23 mouse cellular contexts compared by ENCODE assay signal in genomic region chr7:98446873-98447272, GRCm38 (mm10). TPM values are rescaled to one million over a fixed set of nuclear protein-coding genes. Genes with fewer than 3 reads are reported as not detected.
"Had no signal": no experiment of that assay in that cellular context is flagged by ENCODE, and none has a peak within 500 bp of the region (broad histone marks: within the 10 kb centered on the region; RNA-seq: fewer than 3 reads in every experiment).

No protein-coding gene starts in this region.

- DNase-seq: gastrocnemius, adult 2 months; gastrocnemius, postnatal 10 days; gastrocnemius, postnatal 25 days; heart, adult 2 months; heart, postnatal 4 days; kidney, adult 8-10 months; kidney, postnatal 4 days had no signal

- H3K4me1 ChIP-seq: hindbrain, embryonic 12.5 days; intestine, embryonic 15.5 days; limb, embryonic 10.5 days; limb, embryonic 12.5 days had no signal

- H3K9me3 ChIP-seq: hindbrain, embryonic 10.5 days; hindbrain, embryonic 12.5 days; intestine, embryonic 15.5 days; limb, embryonic 10.5 days; limb, embryonic 12.5 days had no signal

- H3K36me3 ChIP-seq: hindbrain, embryonic 10.5 days; hindbrain, embryonic 12.5 days; intestine, embryonic 15.5 days; limb, embryonic 10.5 days; limb, embryonic 12.5 days had no signal

- H3K4me2 ChIP-seq: heart, embryonic 11.5 days; hindbrain, embryonic 12.5 days; hindbrain, embryonic 14.5 days; intestine, embryonic 15.5 days; limb, embryonic 12.5 days had no signal

- ATAC-seq: inflammation-experienced regulatory T-cells, adult 6 months had no signal

- H3K27me3 ChIP-seq: hindbrain, embryonic 12.5 days; intestine, embryonic 15.5 days had no signal

- H3K27ac ChIP-seq: gastrocnemius, adult 2 months; heart, adult 2 months; hindbrain, embryonic 10.5 days; hindbrain, embryonic 12.5 days; hindbrain, embryonic 14.5 days; intestine, embryonic 15.5 days; layer of hippocampus, adult 2 months; left cerebral cortex, adult 2 months; limb, embryonic 10.5 days; limb, embryonic 12.5 days had no signal

- H3K9ac ChIP-seq: forebrain, postnatal 0 days; hindbrain, embryonic 12.5 days; hindbrain, embryonic 14.5 days; intestine, embryonic 15.5 days; limb, embryonic 12.5 days had no signal

- H3K4me3 ChIP-seq: gastrocnemius, adult 2 months; heart, adult 2 months; hindbrain, embryonic 10.5 days; hindbrain, embryonic 12.5 days; intestine, embryonic 15.5 days; layer of hippocampus, adult 2 months; left cerebral cortex, adult 2 months; limb, embryonic 10.5 days; limb, embryonic 12.5 days had no signal

RNA-seq across cellular contexts. Expression of gene Gucy2d, which starts 6.7 kb away (rescaled TPM):
- polyA plus RNA-seq: forebrain, postnatal 0 days; heart, embryonic 14.5 days; heart, embryonic 16.5 days; hindbrain, embryonic 10.5 days; inflammation-experienced regulatory T-cells, adult 6 months; kidney, embryonic 14.5 days; kidney, embryonic 16.5 days; limb, embryonic 14.5 days had no signal
